In the genomic region with DNA sequence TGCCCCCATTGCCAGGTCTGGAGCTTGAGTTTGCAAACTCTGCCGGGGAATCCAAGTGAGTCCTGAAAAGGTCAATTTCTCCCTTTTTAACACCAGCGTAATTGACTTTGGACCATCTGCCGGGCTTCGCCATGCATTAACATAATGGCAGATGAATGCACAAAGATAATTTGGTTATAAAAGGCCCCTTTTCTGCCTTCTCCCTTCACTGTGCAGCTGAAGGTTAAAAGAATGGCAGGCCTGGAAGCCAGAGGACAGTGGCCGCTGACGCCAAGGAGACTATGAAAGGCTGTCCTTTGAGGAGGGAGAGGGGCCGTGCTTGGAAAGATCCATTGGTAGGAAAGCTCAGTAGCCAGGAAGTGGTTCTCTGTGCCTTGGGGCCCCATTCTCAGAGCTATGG, we compare ENCODE assay signal across 20 mouse cellular contexts. TPM values are rescaled to one million over a fixed set of nuclear protein-coding genes. Genes with fewer than 3 reads are reported as not detected.
DNase-seq lines count a peak whose midpoint lies in the region; ATAC-seq lines count a peak whose summit lies in the region.
"Had no signal": no experiment of that assay in that cellular context is flagged by ENCODE, and none has a peak within 500 bp of the region (broad histone marks: within the 10 kb centered on the region; RNA-seq: fewer than 3 reads in every experiment).

No protein-coding gene starts in this region.

- H3K36me3 ChIP-seq in neural tube, embryonic 12.5 days = no peaks in the 10 kb centered on the region
- no peaks in the 10 kb centered on the region for H3K36me3 ChIP-seq in hindbrain, embryonic 16.5 days (ENCODE audit: control insufficient read depth, insufficient read depth, low read length)
- H3K36me3 ChIP-seq in neural tube, embryonic 13.5 days = no peaks in the 10 kb centered on the region
- H3K36me3 ChIP-seq: liver, embryonic 15.5 days; stomach, embryonic 15.5 days had no signal

- no peak overlapping the region for H3K4me2 ChIP-seq in neural tube, embryonic 12.5 days (replicated peaks)
- no peak overlapping the region for H3K4me2 ChIP-seq in hindbrain, embryonic 16.5 days (ENCODE audit: low read length)
- H3K4me2 ChIP-seq in neural tube, embryonic 13.5 days = no peak overlapping the region
- H3K4me2 ChIP-seq: liver, embryonic 15.5 days; stomach, embryonic 15.5 days had no signal

- no peaks in the 10 kb centered on the region for H3K9me3 ChIP-seq in neural tube, embryonic 12.5 days
- H3K9me3 ChIP-seq in hindbrain, embryonic 16.5 days (ENCODE audit: control insufficient read depth, low read length) = no peaks in the 10 kb centered on the region
- H3K9me3 ChIP-seq in neural tube, embryonic 13.5 days = no peaks in the 10 kb centered on the region
- H3K9me3 ChIP-seq: liver, embryonic 15.5 days; stomach, embryonic 15.5 days had no signal

- no peak overlapping the region for H3K9ac ChIP-seq in neural tube, embryonic 12.5 days
- no peak overlapping the region for H3K9ac ChIP-seq in hindbrain, embryonic 16.5 days (ENCODE audit: low read depth, low read length)
- H3K9ac ChIP-seq in neural tube, embryonic 13.5 days = no peak overlapping the region
- H3K9ac ChIP-seq: liver, embryonic 15.5 days; stomach, embryonic 15.5 days had no signal

- H3K4me1 ChIP-seq in neural tube, embryonic 12.5 days = peaks cover 28% of the 10 kb centered on the region
- no peaks in the 10 kb centered on the region; the same call in 1 of the 2 replicates for H3K4me1 ChIP-seq in hindbrain, embryonic 16.5 days (ENCODE audit: control insufficient read depth, insufficient read depth, low read depth, low read length)
- peaks cover 21% of the 10 kb centered on the region for H3K4me1 ChIP-seq in neural tube, embryonic 13.5 days (replicated peaks)
- H3K4me1 ChIP-seq: liver, embryonic 15.5 days; stomach, embryonic 15.5 days had no signal

- no peak overlapping the region for H3K27ac ChIP-seq in neural tube, embryonic 12.5 days
- no peak overlapping the region for H3K27ac ChIP-seq in hindbrain, embryonic 16.5 days (ENCODE audit: low read depth, low read length)
- H3K27ac ChIP-seq in neural tube, embryonic 13.5 days (replicated peaks) = peak overlapping the region; percentile 39; the same call in 1 of the 2 replicates
- H3K27ac ChIP-seq: liver, embryonic 15.5 days; macrophage; stomach, embryonic 15.5 days had no signal

- ATAC-seq in neural tube, embryonic 12.5 days (ENCODE audit: low FRiP score, low read depth) = peak; percentile 63
- peak; percentile 78 for ATAC-seq in hindbrain, embryonic 16.5 days
- no peak for ATAC-seq in neural tube, embryonic 13.5 days (ENCODE audit: low read depth)
- ATAC-seq: CD4-positive, CD25-positive, alpha-beta regulatory T cell, adult 4 months had no signal

- peak; percentile 44 for DNase-seq in embryo, embryonic 10 days (ENCODE audit: low spot score)
- no peak for DNase-seq in embryo, embryonic 9.5 days (ENCODE audit: extremely low spot score)
- no peak for DNase-seq in neural tube, embryonic 10.5 days (ENCODE audit: extremely low spot score, low spot score)
- DNase-seq in gastrocnemius, postnatal 4 days (ENCODE audit: low spot score in 2 of 2) = no peak
- no peak for DNase-seq in urinary bladder, postnatal 4 days (ENCODE audit: low spot score in 2 of 2)
- DNase-seq: adrenal gland, adult 2 months; cerebellum, adult 9-11 months; gastrocnemius, postnatal 25 days; kidney, adult 11 months; thymus, adult 2 months had no signal

- no peak overlapping the region for H3K4me3 ChIP-seq in neural tube, embryonic 12.5 days
- H3K4me3 ChIP-seq in hindbrain, embryonic 16.5 days (ENCODE audit: low read length) = no peak overlapping the region
- H3K4me3 ChIP-seq in neural tube, embryonic 13.5 days = no peak overlapping the region
- H3K4me3 ChIP-seq: liver, embryonic 15.5 days; stomach, embryonic 15.5 days had no signal

- 21% methylated on average over 7 of the region's 7 CpGs for WGBS in neural tube, embryonic 12.5 days
- WGBS in hindbrain, embryonic 16.5 days = 25% methylated on average over 7 of the region's 7 CpGs
- WGBS in neural tube, embryonic 13.5 days = 16% methylated on average over 7 of the region's 7 CpGs

- H3K27me3 ChIP-seq in neural tube, embryonic 12.5 days (replicated peaks) = no peaks in the 10 kb centered on the region
- no peaks in the 10 kb centered on the region for H3K27me3 ChIP-seq in hindbrain, embryonic 16.5 days (replicated peaks; ENCODE audit: control insufficient read depth, insufficient read depth, low read length)
- no peaks in the 10 kb centered on the region for H3K27me3 ChIP-seq in neural tube, embryonic 13.5 days
- H3K27me3 ChIP-seq: liver, embryonic 15.5 days; stomach, embryonic 15.5 days had no signal

RNA-seq across cellular contexts. Expression of gene Ky, which starts 22.6 kb away (rescaled TPM):
- 0.24 and 0.31 TPM in 2 replicates for polyA plus RNA-seq in neural tube, embryonic 12.5 days (2016; fragmentation: Nextera tagmentation; extraction: Ambion mirVana)
- 1.1 TPM in 2 replicates for polyA plus RNA-seq in hindbrain, embryonic 16.5 days (2015; fragmentation: Nextera tagmentation; extraction: Ambion mirVana)
- polyA plus RNA-seq in neural tube, embryonic 13.5 days (2015; fragmentation: Nextera tagmentation; extraction: Ambion mirVana) = 0.36 and 0.51 TPM in 2 replicates
- total RNA-seq in gastrocnemius, postnatal 4 days (2021) = 100 to 1,000 TPM; 109 to 122 TPM
- total RNA-seq: MEL; monocyte, adult 5-6 weeks; neutrophil, adult 5-6 weeks had no signal
- polyA plus RNA-seq: macrophage had no signal
